Mouse (Mus musculus) cortical plate, adult 2 months (tissue): ENCODE data around the gene Lig4. TPM values are rescaled to one million over a fixed set of nuclear protein-coding genes. Genes with fewer than 3 reads are reported as not detected.

Experiments used
- H3K27ac ChIP-seq: fragments of 200-500 bp; 2 replicates; pipeline ENCODE4 v1.5.1; 2012; ENCODE audit warnings: low read length, control low read depth, inconsistent platforms; ENCODE audit not compliant: insufficient read depth
- H3K4me1 ChIP-seq: fragments of 200-500 bp; 2 replicates; pipeline ENCODE4 v1.6.1; 2011; ENCODE audit warnings: low read length; ENCODE audit not compliant: control insufficient read depth, insufficient read depth
- H3K4me3 ChIP-seq: fragments of 200-500 bp; 2 replicates; pipeline ENCODE4 v1.5.1; 2011; ENCODE audit warnings: mild to moderate bottlenecking, low read length, control low read depth; ENCODE audit not compliant: insufficient read depth
- CTCF ChIP-seq: fragments of 200-500 bp; IDR thresholded peaks from 2 replicates; pipeline ENCODE4 v1.5.1; 2011; ENCODE audit warnings: mild to moderate bottlenecking, control low read depth, low read length; ENCODE audit not compliant: insufficient read depth; ENCODE audit errors: extremely low read depth
- POLR2A ChIP-seq: fragments of 200-500 bp; IDR thresholded peaks from 2 replicates; pipeline ENCODE4 v1.6.1; 2011; ENCODE audit warnings: mild to moderate bottlenecking, low read length, control low read depth; ENCODE audit not compliant: insufficient read depth; ENCODE audit errors: extremely low read depth
- polyA plus RNA-seq: library from polyadenylated mRNA; depleted of rRNA; stranded (reverse); fragments of >200 nt; gene quantifications from 2 replicates; pipeline ENCODE4 v1.2.3, GENCODE M21; 2012; rRNA removed

The Lig4 gene
- polyA plus RNA-seq: 4.4 and 5.2 TPM in 2 replicates

- Histone ChIP-seq H3K4me1 (peaks cover 13% of the 10 kb centered on the region), H3K27ac (0 out of 2 replicates have a peak within 1 kb of the TSS, but pooled peaks have one; percentile 44), H3K4me3 (peak within 1 kb of the TSS; percentile 91)
- TF ChIP-seq CTCF (no peak), POLR2A (peak; percentile 72; the same call in 1 of the 2 replicates)
These were observed at the start of gene Lig4, which contains the start of gene Abhd13 for GRCm38 (mm10) chr8:9977573-9978314. Gene Lig4, minus strand, starts transcription at chr8:9977686. Gene Abhd13, plus strand, starts transcription at chr8:9977707.

DNA sequence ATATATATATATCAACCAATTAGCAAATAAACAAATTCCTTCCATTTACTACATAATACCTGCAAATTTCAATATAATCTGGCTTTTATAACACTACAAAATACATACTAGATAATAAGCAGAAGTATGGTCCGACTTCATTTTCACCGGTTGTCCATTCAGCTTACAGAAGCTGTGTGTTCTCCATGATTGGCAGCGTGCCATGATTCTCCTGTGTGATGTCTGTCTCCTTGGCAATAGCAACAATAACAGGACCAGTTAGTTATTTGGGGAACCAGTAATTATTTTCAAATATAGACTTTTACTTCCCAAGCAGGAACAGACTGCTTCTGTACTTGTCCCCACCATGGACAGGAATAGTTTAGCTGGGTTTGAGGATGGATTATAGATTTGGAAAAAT lies 39.7 kb upstream of the Lig4 start:
- TF ChIP-seq POLR2A (no peak), CTCF (no peak)
- no peak overlapping the region for H3K27ac ChIP-seq
- H3K4me3 ChIP-seq: no peak overlapping the region
- H3K4me1 ChIP-seq: no peaks in the 10 kb centered on the region

DNA sequence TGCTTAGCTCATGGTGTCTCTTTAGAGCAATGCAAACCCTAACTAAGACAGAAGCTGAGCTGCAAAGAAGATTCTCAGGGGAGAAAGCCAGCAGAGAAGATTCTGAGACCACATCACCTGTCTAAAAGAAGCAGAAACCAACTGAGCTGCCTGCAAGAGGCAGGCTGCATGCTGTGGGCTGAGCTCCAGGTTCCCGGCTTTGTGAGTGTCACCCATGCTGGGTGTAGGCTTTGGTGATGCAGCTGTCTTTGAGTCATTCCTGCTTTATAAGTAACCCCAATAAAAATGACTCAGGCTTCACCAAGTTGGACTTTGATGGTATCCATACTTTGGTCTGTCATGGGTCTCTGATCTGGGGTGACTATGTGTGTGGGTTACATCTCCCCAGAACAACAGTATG lies 38.8 kb upstream of the Lig4 start:
- no peak overlapping the region for H3K4me3 ChIP-seq
- no peak overlapping the region for H3K27ac ChIP-seq
- no peak for TF ChIP-seq POLR2A
- no peak for TF ChIP-seq CTCF
- no peaks in the 10 kb centered on the region for H3K4me1 ChIP-seq

DNA sequence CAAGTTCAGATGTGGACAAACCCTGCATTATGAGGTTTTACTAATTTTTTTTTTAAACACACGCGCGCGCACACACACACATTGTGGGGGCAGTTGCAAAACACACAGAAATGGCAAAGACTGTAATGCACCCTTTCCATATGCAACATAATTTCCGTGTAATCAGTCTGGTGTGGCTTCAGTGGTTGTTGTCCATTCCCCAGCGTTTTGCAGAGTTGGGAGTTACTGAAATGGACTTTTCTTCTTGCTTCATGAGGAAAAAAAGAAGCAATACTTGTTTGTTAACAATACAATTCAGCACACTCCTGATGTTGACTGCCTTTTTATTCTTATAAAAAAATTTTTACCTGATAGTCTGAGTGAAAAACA lies 30.2 kb upstream of the Lig4 start:
- no peak for TF ChIP-seq CTCF
- Histone ChIP-seq H3K27ac (no peak overlapping the region), H3K4me1 (no peaks in the 10 kb centered on the region), H3K4me3 (peak overlapping the region; percentile 20)

DNA sequence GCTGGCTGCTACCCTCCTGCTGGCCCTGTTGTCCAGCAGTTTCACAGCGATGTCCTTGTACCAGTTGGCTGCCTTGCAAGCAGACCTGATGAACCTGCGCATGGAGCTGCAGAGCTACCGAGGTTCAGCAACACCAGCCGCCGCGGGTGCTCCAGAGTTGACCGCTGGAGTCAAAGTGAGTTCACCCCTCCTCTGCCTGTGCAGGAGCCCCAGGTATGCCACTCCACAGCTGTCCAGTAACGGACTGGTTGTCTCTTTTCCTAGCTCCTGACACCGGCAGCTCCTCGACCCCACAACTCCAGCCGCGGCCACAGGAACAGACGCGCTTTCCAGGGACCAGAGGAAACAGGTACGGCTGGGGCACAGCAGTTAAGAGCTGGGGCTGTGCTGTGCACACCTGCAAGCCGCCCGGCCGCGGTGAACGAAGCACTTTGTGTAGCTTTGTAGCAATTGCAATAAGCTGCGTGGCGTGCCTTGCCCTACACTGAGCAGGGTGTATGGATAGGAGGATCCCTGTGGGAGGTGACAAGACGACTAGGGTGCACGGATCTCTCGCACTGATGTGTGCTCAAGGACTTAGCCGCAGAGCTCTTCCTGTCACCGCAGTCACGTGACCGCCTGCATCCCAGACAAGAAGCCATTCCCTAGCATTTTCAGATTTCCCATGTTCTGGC lies 29.6 kb upstream of the Lig4 start:
- no peak overlapping the region for H3K27ac ChIP-seq
- TF ChIP-seq POLR2A (peak; percentile 54; the same call in 1 of the 2 replicates), CTCF (no peak)
- H3K4me3 ChIP-seq: peak overlapping the region; percentile 20
- H3K4me1 ChIP-seq: no peaks in the 10 kb centered on the region

DNA sequence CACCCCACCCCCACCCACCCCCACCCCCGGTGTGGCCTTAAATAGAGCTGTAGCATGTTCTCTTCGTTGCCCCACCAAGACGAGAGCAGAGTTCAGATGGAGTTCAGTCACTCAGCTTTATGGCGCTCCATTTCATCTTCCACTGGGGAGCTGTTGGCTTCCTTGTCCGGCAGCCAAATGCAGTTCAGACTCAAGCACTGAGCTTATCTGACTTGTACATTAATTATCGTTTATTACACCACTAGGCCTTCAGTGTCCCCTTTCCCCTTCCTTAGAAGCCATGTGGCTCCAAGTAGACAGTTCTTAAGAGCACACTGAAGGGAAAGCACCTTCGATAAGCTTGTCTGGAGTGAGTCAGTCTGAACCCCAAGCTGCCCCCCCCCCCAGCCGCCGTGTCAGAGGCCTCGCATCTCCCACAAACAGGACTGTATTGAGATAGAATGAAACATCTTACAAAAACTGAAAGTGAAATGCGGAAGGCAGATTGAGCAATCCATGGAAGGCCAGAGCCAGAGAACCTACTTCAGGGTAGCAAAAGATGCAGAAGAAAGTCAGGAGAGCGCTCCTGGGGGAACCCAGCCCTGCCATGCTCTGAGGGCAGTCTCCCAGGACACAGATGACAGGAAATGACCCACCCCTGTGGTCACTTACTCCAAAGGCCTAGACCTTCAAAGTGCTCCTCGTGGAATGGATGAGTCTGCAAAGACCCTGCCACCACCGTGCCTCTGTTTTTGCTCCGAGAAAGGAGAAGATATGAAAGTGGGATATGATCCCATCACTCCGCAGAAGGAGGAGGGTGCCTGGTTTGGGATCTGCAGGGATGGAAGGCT lies 28.9 kb upstream of the Lig4 start, which contains the start of gene Tnfsf13b:
Gene Tnfsf13b (plus strand): TSS at position 312 of the 830 bp plus-strand sequence.
- H3K27ac ChIP-seq: no peak within 1 kb of the TSS
- TF ChIP-seq POLR2A (no peak), CTCF (no peak)
- peak within 1 kb of the TSS; percentile 20 for H3K4me3 ChIP-seq
- H3K4me1 ChIP-seq: no peaks in the 10 kb centered on the region

DNA sequence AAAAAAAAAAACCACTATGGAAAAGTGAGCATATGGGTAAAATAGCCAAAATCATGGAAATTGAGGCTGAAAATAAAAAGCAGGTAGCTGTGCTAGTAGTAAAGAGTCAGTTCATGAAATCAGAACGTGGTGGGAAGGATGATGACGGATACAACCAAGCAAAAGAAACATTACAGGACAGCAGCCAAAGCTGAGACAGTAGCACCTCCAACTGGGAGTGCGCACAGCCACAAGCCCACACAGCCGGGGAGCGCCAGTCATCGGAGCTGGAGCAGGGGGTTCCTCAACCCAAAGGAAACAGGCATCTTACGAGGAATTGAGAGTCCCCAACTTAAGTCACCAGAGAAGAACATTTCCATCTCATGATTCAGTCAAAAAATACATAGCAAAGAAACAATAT lies 26.6 kb upstream of the Lig4 start:
- H3K27ac ChIP-seq: no peak overlapping the region
- TF ChIP-seq POLR2A (no peak), CTCF (no peak)
- no peaks in the 10 kb centered on the region for H3K4me1 ChIP-seq

GRCm38 (mm10) chr8:9980188-9980587 lies 2.7 kb upstream of the Lig4 start:
- Histone ChIP-seq H3K4me1 (peaks cover 13% of the 10 kb centered on the region), H3K27ac (no peak overlapping the region), H3K4me3 (no peak overlapping the region)
- TF ChIP-seq CTCF (no peak), POLR2A (no peak)

More for the DNA sequence above, 26.6 kb upstream of the Lig4 start:
- H3K4me3 ChIP-seq: no peak overlapping the region

- Histone ChIP-seq H3K4me1 (peaks cover 13% of the 10 kb centered on the region), H3K4me3 (no peak overlapping the region), H3K27ac (no peak overlapping the region)
- TF ChIP-seq CTCF: no peak
- no peak for TF ChIP-seq POLR2A
These were observed 2.3 kb upstream of the Lig4 start for GRCm38 (mm10) chr8:9979746-9980145.
